Mouse (Mus musculus) granulocyte monocyte progenitor cell, adult 5-6 weeks (primary cell): Measurements from ENCODE around the gene Mttp. TPM values are rescaled to one million over a fixed set of nuclear protein-coding genes. Genes with fewer than 3 reads are reported as not detected.

Experiments
- ATAC-seq: replicated peaks from 2 replicates; pipeline ENCODE4 v1.8.0; 2016; ENCODE audit warnings: mild to moderate bottlenecking, moderate TSS enrichment, inconsistent platforms; ENCODE audit not compliant: poor library complexity, severe bottlenecking
- total RNA-seq, 2 experiments: library from RNA; stranded (forward) in 1 of 2; stranded (reverse) in 1 of 2; fragments of 200-712, 200-1000 nt in 1 of 2; fragments of >200 nt in 1 of 2; fragmentation: Nextera tagmentation in 1 of 2; gene quantifications; 2 replicates each; pipeline ENCODE4 v1.2.3; 2014 to 2017

Gene Mttp
- total RNA-seq, 2 experiments from 2014 or later, result 2.2 to 2.3 TPM

- ATAC-seq, result no peak
Measured at GRCm38 (mm10) chr3:138095718-138096117, 49.0 kb downstream of the Mttp start.

GRCm38 (mm10) chr3:138095301-138095700 is 49.5 kb downstream of the Mttp start:
- ATAC-seq, result no peak

- no peak for ATAC-seq
Measured at GRCm38 (mm10) chr3:138083896-138084295, 60.9 kb downstream of the Mttp start.

GRCm38 (mm10) chr3:138083073-138083637 is 61.6 kb downstream of the Mttp start:
- no peak for ATAC-seq

- ATAC-seq, result no peak
Measured at GRCm38 (mm10) chr3:138078701-138079100, 66.1 kb downstream of the Mttp start.

GRCm38 (mm10) chr3:138077476-138078340 is 67.1 kb downstream of the Mttp start:
- ATAC-seq, result no peak

- ATAC-seq, result no peak
Measured at GRCm38 (mm10) chr3:138075209-138075608, 69.6 kb downstream of the Mttp start.

GRCm38 (mm10) chr3:138074214-138074613 is 70.6 kb downstream of the Mttp start:
- ATAC-seq, result no peak

GRCm38 (mm10) chr3:138071476-138072073 is 73.2 kb downstream of the Mttp start:
- no peak for ATAC-seq

- ATAC-seq, result no peak
Measured at GRCm38 (mm10) chr3:138071004-138071403, 73.8 kb downstream of the Mttp start.

GRCm38 (mm10) chr3:138069756-138070511 is 74.8 kb downstream of the Mttp start:
- no peak for ATAC-seq

- no peak for ATAC-seq
Measured at GRCm38 (mm10) chr3:138068103-138068502, 76.7 kb downstream of the Mttp start.

- ATAC-seq, result no peak
Measured at GRCm38 (mm10) chr3:138067288-138067687, 77.5 kb downstream of the Mttp start, which contains the start of gene Gm5105. Gene Gm5105 (minus strand): TSS chr3:138067388.

- no peak for ATAC-seq
Measured at GRCm38 (mm10) chr3:138066348-138066856, 78.4 kb downstream of the Mttp start.

- ATAC-seq, result no peak
Measured at GRCm38 (mm10) chr3:138065930-138066329, 78.8 kb downstream of the Mttp start.

GRCm38 (mm10) chr3:138064732-138065645 is 79.8 kb downstream of the Mttp start, which contains the start of gene 1110002E22Rik:
Gene 1110002E22Rik (plus strand): TSS chr3:138065052.
- no peak for ATAC-seq

GRCm38 (mm10) chr3:138063731-138064329 is 80.9 kb downstream of the Mttp start:
- ATAC-seq, result no peak

GRCm38 (mm10) chr3:138062673-138063072 is 82.1 kb downstream of the Mttp start:
- ATAC-seq, result peak; percentile 28
